Comparison of ENCODE assay signal across 13 mouse cellular contexts in the genomic region with DNA sequence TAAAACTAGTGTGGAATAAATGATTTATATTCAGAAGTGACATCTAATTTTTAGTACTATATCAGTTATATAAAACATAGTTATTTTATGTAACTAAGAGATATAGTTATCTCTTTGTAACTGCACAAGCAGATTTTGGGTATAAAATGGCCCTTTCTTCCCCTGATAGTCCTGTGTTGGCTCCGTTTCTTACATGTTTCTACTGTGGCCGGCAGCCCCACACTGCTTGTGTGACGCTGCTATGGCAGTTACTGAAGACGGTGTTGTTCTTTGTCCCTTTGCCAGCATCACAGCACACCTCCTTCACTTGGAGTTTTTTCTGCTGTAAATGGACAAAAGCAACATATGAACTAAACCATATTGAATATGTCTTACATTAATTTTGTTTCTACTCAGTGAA.
"Had no signal": no experiment of that assay in that cellular context is flagged by ENCODE, and none has a peak within 500 bp of the region (broad histone marks: within the 10 kb centered on the region; RNA-seq: fewer than 3 reads in every experiment).

No protein-coding gene starts in this region.

- H3K27me3 ChIP-seq: kidney, embryonic 15.5 days; limb, embryonic 15.5 days; liver, embryonic 12.5 days; megakaryocyte, embryonic 14.5 days; neural tube, embryonic 12.5 days had no signal

- H3K4me3 ChIP-seq: kidney, embryonic 15.5 days; left cerebral cortex, adult 2 months; limb, embryonic 15.5 days; liver, embryonic 12.5 days; megakaryocyte, embryonic 14.5 days; neural tube, embryonic 12.5 days had no signal

- H3K9ac ChIP-seq: kidney, embryonic 15.5 days; limb, embryonic 15.5 days; liver, embryonic 12.5 days; lung, embryonic 14.5 days; neural tube, embryonic 12.5 days had no signal

- DNase-seq: kidney, postnatal 14 days; lung, embryonic 14.5 days; lung, postnatal 10 days; lung, postnatal 4 days; midbrain, embryonic 14.5 days; thymus, adult 18-20 months; thymus, postnatal 14 days had no signal

- H3K9me3 ChIP-seq: kidney, embryonic 15.5 days; limb, embryonic 15.5 days; liver, embryonic 12.5 days; megakaryocyte, embryonic 14.5 days; neural tube, embryonic 12.5 days had no signal

- H3K4me1 ChIP-seq: kidney, embryonic 15.5 days; limb, embryonic 15.5 days; neural tube, embryonic 12.5 days had no signal

- H3K36me3 ChIP-seq: kidney, embryonic 15.5 days; limb, embryonic 15.5 days; liver, embryonic 12.5 days; neural tube, embryonic 12.5 days had no signal

- H3K4me2 ChIP-seq: kidney, embryonic 15.5 days; limb, embryonic 15.5 days; liver, embryonic 12.5 days; lung, embryonic 14.5 days; neural tube, embryonic 12.5 days had no signal

- ATAC-seq: liver, embryonic 12.5 days had no signal

- H3K27ac ChIP-seq: kidney, embryonic 15.5 days; left cerebral cortex, adult 2 months; limb, embryonic 15.5 days; liver, embryonic 12.5 days; neural tube, embryonic 12.5 days had no signal
